Mouse (Mus musculus): ENCODE results near the gene Hhatl.

DNA sequence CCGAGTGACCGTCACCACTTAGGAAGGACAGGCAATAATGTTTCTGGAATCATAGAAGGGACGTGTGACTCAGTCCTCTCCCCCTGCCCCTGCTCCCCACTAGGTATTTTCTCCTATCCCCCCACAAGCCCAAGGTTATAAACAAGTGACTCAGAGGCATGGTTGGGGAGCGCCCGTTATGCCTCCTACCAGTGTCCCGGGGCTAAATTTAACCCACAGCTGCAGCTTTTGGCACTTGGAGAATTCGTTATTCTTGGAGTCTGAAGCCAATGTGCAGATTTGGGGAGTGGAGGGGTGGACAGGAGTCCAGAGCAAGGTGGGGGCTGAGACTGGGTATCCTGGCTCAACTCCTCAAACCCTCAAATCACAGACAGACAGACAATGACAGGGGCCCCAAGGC lies 15.8 kb downstream of the Hhatl start:
- TF ChIP-seq GATA1 (IDR thresholded peaks at IDR 0.05; ENCODE audit: borderline replicate concordance, low read length) (no peak), FLI1 (IDR thresholded peaks at IDR 0.05; ENCODE audit: low read length) (no peak)

Data from megakaryocyte, embryonic 14.5 days (primary cell).